Mouse (Mus musculus) hindbrain, embryonic 11.5 days (tissue): ENCODE measurements at regions not wholly inside any gene's neighbourhood (a gene's known extent, or its start where the extent isn't known, plus 50 kb on each side); places are given as distances from the start of the nearest gene placed in this dataset.

Experiments used
- ATAC-seq: fragments of 200-750 bp; cut with Nextera tagmentation; 2 replicates; pipeline ENCODE4 v1.8.0; 2017; ENCODE audit warnings: mild to moderate bottlenecking, moderate TSS enrichment, moderate library complexity; ENCODE audit not compliant: low FRiP score
- DNase-seq: peaks from one replicate; pipeline ENCODE4 v3.0.0-alpha.2; 2015; ENCODE audit warnings: low spot score
- H3K27ac ChIP-seq: fragments of 300-500 bp; sonication (generic); 2 replicates; pipeline ENCODE4 v1.5.1; 2014; ENCODE audit warnings: mild to moderate bottlenecking, low read depth, low read length
- H3K27me3 ChIP-seq: fragments of 300-500 bp; sonication (generic); 2 replicates; pipeline ENCODE4 v1.6.1; 2014; ENCODE audit warnings: mild to moderate bottlenecking, low read length, moderate library complexity, mixed read lengths; ENCODE audit not compliant: control insufficient read depth, insufficient read depth
- H3K36me3 ChIP-seq: fragments of 300-500 bp; sonication (generic); 2 replicates; pipeline ENCODE4 v1.6.1; 2014; ENCODE audit warnings: mild to moderate bottlenecking, low read length, moderate library complexity, mixed read lengths; ENCODE audit not compliant: control insufficient read depth, insufficient read depth
- H3K4me1 ChIP-seq: fragments of 300-500 bp; sonication (generic); replicated peaks from 2 replicates; pipeline ENCODE4 v1.6.1; 2014; ENCODE audit warnings: low read length, mixed read lengths; ENCODE audit not compliant: control insufficient read depth, insufficient read depth
- H3K4me2 ChIP-seq: fragments of 300-500 bp; sonication (generic); replicated peaks from 2 replicates; pipeline ENCODE4 v1.6.1; 2014; ENCODE audit warnings: mild to moderate bottlenecking, low read depth, low read length
- H3K4me3 ChIP-seq: fragments of 300-500 bp; sonication (generic); 2 replicates; pipeline ENCODE4 v1.5.1; 2014; ENCODE audit warnings: low read depth, low read length
- H3K9ac ChIP-seq: fragments of 300-500 bp; sonication (generic); 2 replicates; pipeline ENCODE4 v1.6.1; 2014; ENCODE audit warnings: low read depth, low read length
- H3K9me3 ChIP-seq: fragments of 300-500 bp; sonication (generic); 2 replicates; pipeline ENCODE4 v1.6.1; 2016; ENCODE audit warnings: low read length; ENCODE audit not compliant: control insufficient read depth
- WGBS: fragments of 180-500 bp; shearing (Covaris S2); extraction: QIAGEN DNeasy Blood & Tissue Kit; methylation state at CpG from one replicate; pipeline ENCODE4 v1.1.7; 2014; 5-methylcytosine and 5-hydroxymethylcytosine counted together

GRCm38 (mm10) chr11:57949067-57949466 lies 59.8 kb upstream of the Larp1 start:
- Histone ChIP-seq H3K9me3 (no peaks in the 10 kb centered on the region), H3K4me1 (no peaks in the 10 kb centered on the region), H3K4me2 (no peak overlapping the region), H3K9ac (no peak overlapping the region), H3K36me3 (no peaks in the 10 kb centered on the region), H3K27me3 (no peaks in the 10 kb centered on the region), H3K27ac (no peak overlapping the region), H3K4me3 (no peak overlapping the region)
- whole genome bisulfite sequencing = 71% methylated on average over 9 of the region's 9 CpGs
- ATAC-seq (no peak), DNase-seq (no peak)

- H3K27ac ChIP-seq = no peak overlapping the region
- H3K4me1 ChIP-seq = no peaks in the 10 kb centered on the region
- DNase-seq (no peak), ATAC-seq (no peak)
- H3K4me3 ChIP-seq = no peak overlapping the region
- no peaks in the 10 kb centered on the region for H3K9me3 ChIP-seq
- H3K27me3 ChIP-seq = no peaks in the 10 kb centered on the region
- WGBS = 87% methylated on average over 4 of the region's 4 CpGs
- no peak overlapping the region for H3K9ac ChIP-seq
- H3K36me3 ChIP-seq = no peaks in the 10 kb centered on the region
- H3K4me2 ChIP-seq = no peak overlapping the region
Measured at GRCm38 (mm10) chr11:57947347-57947746, 61.5 kb upstream of the Larp1 start.

DNA sequence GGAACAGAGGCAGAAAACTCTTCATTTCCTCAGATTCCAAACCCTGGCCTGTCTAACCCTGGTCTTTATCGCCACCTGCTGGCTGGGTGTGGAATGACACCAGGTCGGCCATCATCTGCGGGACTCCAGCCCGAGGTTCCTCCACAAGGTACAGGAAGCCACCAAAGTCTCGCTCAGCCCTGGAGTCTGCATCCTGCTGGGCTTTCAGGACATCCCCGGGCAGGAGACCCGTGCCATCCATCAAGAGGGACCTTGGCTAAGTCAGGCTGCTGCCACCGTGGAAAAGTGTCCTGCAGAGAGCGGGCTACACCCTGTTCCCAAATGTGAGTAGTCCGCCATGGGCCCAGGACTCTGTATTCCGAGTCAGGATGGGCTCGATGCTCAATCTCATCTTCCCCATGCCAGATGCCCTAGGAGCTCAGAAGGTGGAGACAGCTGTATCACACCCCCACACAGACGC lies 74.4 kb upstream of the Larp1 start:
- no peaks in the 10 kb centered on the region for H3K9me3 ChIP-seq
- peak; percentile 96 for DNase-seq
- no peak overlapping the region for H3K27ac ChIP-seq
- H3K4me2 ChIP-seq = peak overlapping the region; percentile 25
- H3K36me3 ChIP-seq = no peaks in the 10 kb centered on the region
- peak; percentile 40; the same call in 1 of the 2 replicates for ATAC-seq
- no peaks in the 10 kb centered on the region for H3K27me3 ChIP-seq
- peak overlapping the region; percentile 54 for H3K9ac ChIP-seq
- WGBS = 12% methylated on average over 13 of the region's 13 CpGs
- peaks cover 2% of the 10 kb centered on the region; the same call in 1 of the 2 replicates for H3K4me1 ChIP-seq
- H3K4me3 ChIP-seq = no peak overlapping the region

GRCm38 (mm10) chr11:57933065-57933464 lies 75.8 kb upstream of the Larp1 start:
- Histone ChIP-seq H3K27me3 (no peaks in the 10 kb centered on the region), H3K27ac (no peak overlapping the region), H3K4me3 (no peak overlapping the region), H3K4me1 (peaks cover 2% of the 10 kb centered on the region; the same call in 1 of the 2 replicates), H3K4me2 (no peak overlapping the region), H3K9me3 (no peaks in the 10 kb centered on the region), H3K36me3 (no peaks in the 10 kb centered on the region), H3K9ac (no peak overlapping the region)
- no peak for ATAC-seq
- 10% methylated on average over 5 of the region's 5 CpGs for WGBS
- no peak for DNase-seq

DNA sequence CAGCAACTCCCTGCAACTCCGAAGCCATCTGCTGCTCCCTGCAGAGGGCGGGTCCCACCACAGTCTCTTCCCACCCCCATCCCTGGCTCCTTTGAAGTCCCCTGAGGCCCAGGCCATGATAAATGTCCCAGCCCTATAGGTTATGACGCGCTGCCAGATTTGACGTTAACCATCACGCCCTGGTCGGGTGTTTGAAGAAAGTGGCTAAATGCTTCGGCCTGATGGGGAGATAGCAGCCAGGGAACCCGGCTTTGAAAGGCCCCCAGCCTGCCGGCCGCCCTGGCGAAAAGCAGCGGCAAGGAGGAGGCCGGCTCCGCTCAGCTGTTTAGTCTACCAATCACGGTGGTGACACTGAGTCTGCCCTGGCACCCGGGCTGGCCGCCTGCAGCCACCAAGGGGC lies 79.4 kb upstream of the Larp1 start:
- H3K4me1 ChIP-seq = peaks cover 2% of the 10 kb centered on the region; the same call in 1 of the 2 replicates
- DNase-seq (peak; percentile 40), ATAC-seq (no peak)
- H3K36me3 ChIP-seq = no peaks in the 10 kb centered on the region
- H3K27ac ChIP-seq = no peak overlapping the region
- H3K9ac ChIP-seq = 0 out of 2 replicates have a peak overlapping the region, but pooled peaks have one; percentile 19
- H3K4me3 ChIP-seq = no peak overlapping the region
- 8% methylated on average over 18 of the region's 18 CpGs for WGBS
- H3K4me2 ChIP-seq = peak overlapping the region; percentile 26
- no peaks in the 10 kb centered on the region for H3K27me3 ChIP-seq
- no peaks in the 10 kb centered on the region for H3K9me3 ChIP-seq

- Histone ChIP-seq H3K9ac (no peak overlapping the region), H3K4me1 (no peaks in the 10 kb centered on the region), H3K36me3 (no peaks in the 10 kb centered on the region), H3K9me3 (no peaks in the 10 kb centered on the region), H3K4me2 (no peak overlapping the region), H3K4me3 (no peak overlapping the region), H3K27ac (no peak overlapping the region), H3K27me3 (no peaks in the 10 kb centered on the region)
- ATAC-seq (no peak), DNase-seq (no peak)
- WGBS = 87% methylated on average over 2 of the region's 2 CpGs
Measured at GRCm38 (mm10) chr11:57920263-57920662, 87.6 kb upstream of the Hand1 start.

DNA sequence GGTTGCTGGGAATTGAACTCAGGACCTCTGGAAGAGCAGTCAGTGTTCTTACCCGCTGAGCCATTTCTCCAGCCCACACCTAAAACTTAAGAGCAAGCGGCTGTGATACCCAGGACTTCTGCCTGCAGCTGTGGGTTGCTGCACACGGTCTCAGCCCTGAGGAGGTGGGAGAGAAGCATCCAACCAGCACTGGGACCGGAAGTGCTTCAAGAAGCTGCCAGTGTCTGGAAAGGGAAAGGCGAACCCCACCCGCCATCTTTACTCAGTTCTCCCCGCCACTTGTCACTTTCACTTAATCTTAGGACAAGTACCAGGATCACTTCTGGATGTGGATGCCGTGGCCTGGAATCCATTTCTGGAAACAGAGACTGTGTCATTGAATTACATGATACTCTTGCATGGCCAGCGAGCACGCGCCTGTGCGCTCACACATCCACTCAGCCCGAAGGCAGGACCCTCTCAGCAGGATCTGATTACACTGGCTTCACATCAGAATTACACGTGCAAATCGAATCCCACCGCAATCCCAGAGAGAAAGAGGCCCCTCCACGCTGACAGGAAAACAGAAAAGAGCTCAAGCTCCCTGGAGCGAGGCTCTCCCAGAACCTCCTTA lies 85.9 kb upstream of the Hand1 start:
- WGBS = 82% methylated on average over 18 of the region's 18 CpGs
- DNase-seq = no peak
- no peak overlapping the region for H3K27ac ChIP-seq

GRCm38 (mm10) chr11:57917974-57918373 lies 85.4 kb upstream of the Hand1 start:
- Histone ChIP-seq H3K4me2 (no peak overlapping the region), H3K4me1 (no peaks in the 10 kb centered on the region), H3K4me3 (no peak overlapping the region), H3K36me3 (no peaks in the 10 kb centered on the region), H3K27me3 (no peaks in the 10 kb centered on the region), H3K27ac (no peak overlapping the region), H3K9me3 (no peaks in the 10 kb centered on the region), H3K9ac (no peak overlapping the region)
- DNase-seq = no peak
- 81% methylated on average over 5 of the region's 5 CpGs for WGBS
- no peak for ATAC-seq

More for the DNA sequence above, 85.9 kb upstream of the Hand1 start:
- no peaks in the 10 kb centered on the region for H3K27me3 ChIP-seq
- no peaks in the 10 kb centered on the region for H3K4me1 ChIP-seq
- no peak overlapping the region for H3K4me3 ChIP-seq
- H3K4me2 ChIP-seq = no peak overlapping the region
- H3K9ac ChIP-seq = no peak overlapping the region
- H3K36me3 ChIP-seq = no peaks in the 10 kb centered on the region
- ATAC-seq = no peak
- no peaks in the 10 kb centered on the region for H3K9me3 ChIP-seq

DNA sequence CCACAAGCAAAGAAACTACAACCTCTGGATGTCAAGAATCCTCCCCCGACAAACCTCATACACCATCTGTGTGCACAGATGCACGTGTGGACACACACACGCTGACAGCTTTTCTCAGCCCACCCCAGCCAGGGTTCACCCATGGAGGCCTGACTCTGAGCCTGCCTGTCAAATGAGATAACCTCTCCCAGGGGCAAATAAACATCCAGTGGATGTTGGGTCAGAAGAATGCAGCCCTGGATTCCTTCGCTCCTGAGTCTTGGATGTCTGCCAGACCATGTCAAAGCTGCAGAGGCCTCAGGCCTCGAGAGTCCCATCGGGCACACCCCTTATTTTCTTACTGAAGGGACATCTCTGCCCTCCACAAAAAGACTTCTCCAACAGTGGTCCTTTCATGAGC lies 83.4 kb upstream of the Hand1 start:
- Histone ChIP-seq H3K27ac (no peak overlapping the region), H3K4me1 (no peaks in the 10 kb centered on the region), H3K9me3 (no peaks in the 10 kb centered on the region), H3K27me3 (no peaks in the 10 kb centered on the region), H3K36me3 (no peaks in the 10 kb centered on the region), H3K4me2 (no peak overlapping the region), H3K9ac (no peak overlapping the region), H3K4me3 (no peak overlapping the region)
- WGBS = 55% methylated on average over 6 of the region's 6 CpGs
- DNase-seq = no peak
- no peak for ATAC-seq
